ENCODE assay signal across 8 mouse cellular contexts in genomic region chr2:119262978-119263377, GRCm38 (mm10). TPM values are rescaled to one million over a fixed set of nuclear protein-coding genes. Genes with fewer than 3 reads are reported as not detected.
DNase-seq lines count a peak whose midpoint lies in the region; ATAC-seq and TF ChIP-seq lines count a peak whose summit lies in the region.

No protein-coding gene starts in this region.

- peak overlapping the region; percentile 43 for H3K4me2 ChIP-seq in embryonic facial prominence, embryonic 13.5 days
- peak overlapping the region; percentile 31; the same call in 1 of the 2 replicates for H3K4me2 ChIP-seq in intestine, embryonic 15.5 days (replicated peaks)
- peak overlapping the region; percentile 11; the same call in 1 of the 2 replicates for H3K4me2 ChIP-seq in lung, postnatal 0 days (replicated peaks; ENCODE audit: low read depth, low read length)

- peak; percentile 79 for ATAC-seq in embryonic facial prominence, embryonic 13.5 days (ENCODE audit: insufficient number of reproducible peaks, insufficient read depth, low FRiP score, low TSS enrichment, low read depth)
- peak; percentile 83 for ATAC-seq in intestine, embryonic 15.5 days
- peak; percentile 94 for ATAC-seq in lung, postnatal 0 days
- ATAC-seq in inflammation-experienced regulatory T-cells, adult 6 months = no peak

- peaks cover 7% of the 10 kb centered on the region for H3K4me1 ChIP-seq in embryonic facial prominence, embryonic 13.5 days
- H3K4me1 ChIP-seq in intestine, embryonic 15.5 days (replicated peaks) = peaks cover 4% of the 10 kb centered on the region; the same call in 1 of the 2 replicates
- 0 out of 2 replicates have a peak, but pooled peaks cover 3% of the 10 kb centered on the region for H3K4me1 ChIP-seq in lung, postnatal 0 days (ENCODE audit: insufficient read depth, low read depth, low read length)

- no peak for TF ChIP-seq CTCF in lung, postnatal 0 days (IDR thresholded peaks at IDR 0.05)

- no peaks in the 10 kb centered on the region for H3K36me3 ChIP-seq in embryonic facial prominence, embryonic 13.5 days
- H3K36me3 ChIP-seq in intestine, embryonic 15.5 days = no peaks in the 10 kb centered on the region
- no peaks in the 10 kb centered on the region for H3K36me3 ChIP-seq in lung, postnatal 0 days (ENCODE audit: insufficient read depth, low read length)

- H3K27me3 ChIP-seq in embryonic facial prominence, embryonic 13.5 days = no peaks in the 10 kb centered on the region
- H3K27me3 ChIP-seq in intestine, embryonic 15.5 days (replicated peaks) = no peaks in the 10 kb centered on the region
- H3K27me3 ChIP-seq in lung, postnatal 0 days (replicated peaks; ENCODE audit: insufficient read depth, low read length) = no peaks in the 10 kb centered on the region

- no peaks in the 10 kb centered on the region for H3K9me3 ChIP-seq in embryonic facial prominence, embryonic 13.5 days
- H3K9me3 ChIP-seq in intestine, embryonic 15.5 days = no peaks in the 10 kb centered on the region
- H3K9me3 ChIP-seq in lung, postnatal 0 days (ENCODE audit: low read length) = no peaks in the 10 kb centered on the region

- H3K9ac ChIP-seq in embryonic facial prominence, embryonic 13.5 days = 0 out of 2 replicates have a peak overlapping the region, but pooled peaks have one; percentile 22
- H3K9ac ChIP-seq in intestine, embryonic 15.5 days = 0 out of 2 replicates have a peak overlapping the region, but pooled peaks have one; percentile 1
- no peak overlapping the region for H3K9ac ChIP-seq in lung, postnatal 0 days (replicated peaks; ENCODE audit: low read depth)

- 12% methylated on average over 8 of the region's 8 CpGs for WGBS in embryonic facial prominence, embryonic 13.5 days
- 19% methylated on average over 8 of the region's 8 CpGs for WGBS in intestine, embryonic 15.5 days
- WGBS in lung, postnatal 0 days = 13% methylated on average over 8 of the region's 8 CpGs

- peak overlapping the region; percentile 51 for H3K27ac ChIP-seq in embryonic facial prominence, embryonic 13.5 days
- no peak overlapping the region for H3K27ac ChIP-seq in intestine, embryonic 15.5 days
- H3K27ac ChIP-seq in lung, postnatal 0 days (ENCODE audit: low read length) = no peak overlapping the region

- DNase-seq in ovary, adult 18-20 months (ENCODE audit: low spot score) = peak; percentile 74
- no peak for DNase-seq in ovary, postnatal 10 days (ENCODE audit: low spot score)
- peak; percentile 88 for DNase-seq in lung, postnatal 0 days (ENCODE audit: low spot score)
- no peak for DNase-seq in retina, embryonic 14.5 days (ENCODE audit: low spot score)
- DNase-seq in layer of hippocampus, adult 9-10 months (ENCODE audit: low spot score) = no peak

- H3K4me3 ChIP-seq in embryonic facial prominence, embryonic 13.5 days = 0 out of 2 replicates have a peak overlapping the region, but pooled peaks have one; percentile 3
- no peak overlapping the region for H3K4me3 ChIP-seq in intestine, embryonic 15.5 days (replicated peaks)
- no peak overlapping the region for H3K4me3 ChIP-seq in lung, postnatal 0 days (ENCODE audit: low read depth, low read length)

- no peak for TF ChIP-seq EP300 in lung, postnatal 0 days (IDR thresholded peaks at IDR 0.05)

RNA-seq across cellular contexts. Expression of gene Rhov, which starts 8.1 kb away (rescaled TPM):
- polyA plus RNA-seq in embryonic facial prominence, embryonic 13.5 days (2015; fragmentation: Nextera tagmentation; extraction: Ambion mirVana) = 16.7 and 17.9 TPM in 2 replicates
- polyA plus RNA-seq in intestine, embryonic 15.5 days (2015; fragmentation: Nextera tagmentation; extraction: Ambion mirVana) = 5.2 and 7.1 TPM in 2 replicates
- polyA plus RNA-seq in lung, postnatal 0 days (2015; fragmentation: Nextera tagmentation; extraction: Ambion mirVana) = 3.0 and 3.1 TPM in 2 replicates
- polyA plus RNA-seq in inflammation-experienced regulatory T-cells, adult 6 months (2017; shearing (Covaris generic)) = under 1 TPM in 1 of 3 experiments, not detected in 2; 0.57 TPM

RNA-seq across cellular contexts. Expression of gene Vps18, which starts 25.6 kb away (rescaled TPM):
- 20.1 and 20.7 TPM in 2 replicates for polyA plus RNA-seq in embryonic facial prominence, embryonic 13.5 days (2015; fragmentation: Nextera tagmentation; extraction: Ambion mirVana)
- polyA plus RNA-seq in intestine, embryonic 15.5 days (2015; fragmentation: Nextera tagmentation; extraction: Ambion mirVana) = 20.9 and 22.5 TPM in 2 replicates
- polyA plus RNA-seq in lung, postnatal 0 days (2015; fragmentation: Nextera tagmentation; extraction: Ambion mirVana) = 11.1 and 11.4 TPM in 2 replicates
- polyA plus RNA-seq in inflammation-experienced regulatory T-cells, adult 6 months (2017; shearing (Covaris generic)) = 1 to 10 TPM; 5.5 to 6.1 (median 5.9) TPM

RNA-seq across cellular contexts. Expression of gene Spint1, which starts 25.8 kb away (rescaled TPM):
- polyA plus RNA-seq in embryonic facial prominence, embryonic 13.5 days (2015; fragmentation: Nextera tagmentation; extraction: Ambion mirVana) = 15.3 and 15.4 TPM in 2 replicates
- 96.1 and 108 TPM in 2 replicates for polyA plus RNA-seq in intestine, embryonic 15.5 days (2015; fragmentation: Nextera tagmentation; extraction: Ambion mirVana)
- 53.7 and 54.8 TPM in 2 replicates for polyA plus RNA-seq in lung, postnatal 0 days (2015; fragmentation: Nextera tagmentation; extraction: Ambion mirVana)
- polyA plus RNA-seq in inflammation-experienced regulatory T-cells, adult 6 months (2017; shearing (Covaris generic)) = under 1 TPM in 1 of 3 experiments, not detected in 2; 0.28 TPM

RNA-seq across cellular contexts. Expression of gene Ppp1r14d, which starts 33.3 kb away (rescaled TPM):
- 0.28 and 0.47 TPM in 2 replicates for polyA plus RNA-seq in embryonic facial prominence, embryonic 13.5 days (2015; fragmentation: Nextera tagmentation; extraction: Ambion mirVana)
- 15.2 and 18.1 TPM in 2 replicates for polyA plus RNA-seq in intestine, embryonic 15.5 days (2015; fragmentation: Nextera tagmentation; extraction: Ambion mirVana)
- 2.1 and 2.2 TPM in 2 replicates for polyA plus RNA-seq in lung, postnatal 0 days (2015; fragmentation: Nextera tagmentation; extraction: Ambion mirVana)
- polyA plus RNA-seq in inflammation-experienced regulatory T-cells, adult 6 months (2017; shearing (Covaris generic)) = not detected

RNA-seq across cellular contexts. Expression of gene Dnajc17, which starts 54.4 kb away (rescaled TPM):
- polyA plus RNA-seq in embryonic facial prominence, embryonic 13.5 days (2015; fragmentation: Nextera tagmentation; extraction: Ambion mirVana) = 25.3 and 31.1 TPM in 2 replicates
- polyA plus RNA-seq in intestine, embryonic 15.5 days (2015; fragmentation: Nextera tagmentation; extraction: Ambion mirVana) = 15.9 and 18.5 TPM in 2 replicates
- polyA plus RNA-seq in lung, postnatal 0 days (2015; fragmentation: Nextera tagmentation; extraction: Ambion mirVana) = 11.8 and 13.2 TPM in 2 replicates
- polyA plus RNA-seq in inflammation-experienced regulatory T-cells, adult 6 months (2017; shearing (Covaris generic)) = 10 to 100 TPM; 16.0 to 22.4 (median 17.1) TPM

Comparison
In these comparisons a context has a peak if more than half of its experiments do, and no peak if none do; other contexts are left out.
1. DNase-seq: peak in ovary, adult 18-20 months (single experiment) and lung, postnatal 0 days (single experiment); none in ovary, postnatal 10 days (single experiment), retina, embryonic 14.5 days (single experiment) and layer of hippocampus, adult 9-10 months (single experiment).
2. RNA of gene Spint1, which starts 25.8 kb away (polyA plus RNA-seq): 96.1 to 108 TPM in intestine, embryonic 15.5 days, 53.7 to 54.8 TPM in lung, postnatal 0 days and 15.3 to 15.4 TPM in embryonic facial prominence, embryonic 13.5 days; 0.28 TPM in inflammation-experienced regulatory T-cells, adult 6 months; every median in the first group is over 10 times any median in the second.
3. Peak in every context shown above with its lines, with median percentiles within 50 percentile points of each other: H3K4me2 ChIP-seq.